Comparison of ENCODE assay signal across 10 mouse cellular contexts in genomic region chr5:130163670-130164069, GRCm38 (mm10). TPM values are rescaled to one million over a fixed set of nuclear protein-coding genes. Genes with fewer than 3 reads are reported as not detected.
DNase-seq lines count a peak whose midpoint lies in the region; ATAC-seq and TF ChIP-seq lines count a peak whose summit lies in the region.
"Had no signal": no experiment of that assay in that cellular context is flagged by ENCODE, and none has a peak within 500 bp of the region (broad histone marks: within the 10 kb centered on the region; RNA-seq: fewer than 3 reads in every experiment).

No protein-coding gene starts in this region.

- no peaks in the 10 kb centered on the region for H3K27me3 ChIP-seq in kidney, embryonic 14.5 days (ENCODE audit: control insufficient read depth, insufficient read depth, low read length)
- no peaks in the 10 kb centered on the region for H3K27me3 ChIP-seq in thymus, adult 2 months (ENCODE audit: control insufficient read depth, insufficient read depth, low read length)
- H3K27me3 ChIP-seq: embryonic facial prominence, embryonic 13.5 days had no signal

- WGBS in kidney, embryonic 14.5 days, result 3% methylated on average over 7 of the region's 7 CpGs
- WGBS in thymus, adult 2 months, result 4% methylated on average over 7 of the region's 7 CpGs

- no peak for TF ChIP-seq POLR2A in brain, embryonic 14.5 days (IDR thresholded peaks at IDR 0.05; ENCODE audit: borderline replicate concordance, extremely low read depth, insufficient read depth, insufficient read length, poor library complexity, severe bottlenecking)
- TF ChIP-seq POLR2A in thymus, adult 2 months (IDR thresholded peaks at IDR 0.05; ENCODE audit: control insufficient read depth, extremely low read depth, insufficient read depth, low read length, poor library complexity), result no peak

- no peak overlapping the region for H3K27ac ChIP-seq in kidney, embryonic 14.5 days (ENCODE audit: low read depth, low read length)
- H3K27ac ChIP-seq in thymus, adult 2 months (ENCODE audit: control insufficient read depth, insufficient read depth, low read length), result no peak overlapping the region
- H3K27ac ChIP-seq: embryonic facial prominence, embryonic 13.5 days had no signal

- H3K4me2 ChIP-seq in kidney, embryonic 14.5 days (replicated peaks; ENCODE audit: low read depth, low read length), result no peak overlapping the region
- H3K4me2 ChIP-seq: embryonic facial prominence, embryonic 13.5 days had no signal

- no peak overlapping the region for H3K4me3 ChIP-seq in kidney, embryonic 14.5 days (ENCODE audit: low read length)
- H3K4me3 ChIP-seq in thymus, adult 2 months (ENCODE audit: control insufficient read depth, insufficient read depth, low read length), result no peak overlapping the region
- H3K4me3 ChIP-seq: embryonic facial prominence, embryonic 13.5 days; myocyte had no signal

- DNase-seq in kidney, adult 18-20 months, result peak; percentile 84
- peak; percentile 73 for DNase-seq in brain, embryonic 14.5 days (ENCODE audit: low read depth)
- peak; percentile 58 to 86 for DNase-seq in kidney, adult 8-10 months
- peak; percentile 91 for DNase-seq in liver
- DNase-seq in ovary, postnatal 10 days (ENCODE audit: low spot score), result peak; percentile 40
- peak; percentile 77 for DNase-seq in thymus, adult 2 months

- H3K4me1 ChIP-seq in kidney, embryonic 14.5 days (ENCODE audit: control insufficient read depth, insufficient read depth, low read length), result no peaks in the 10 kb centered on the region
- no peaks in the 10 kb centered on the region for H3K4me1 ChIP-seq in thymus, adult 2 months (replicated peaks; ENCODE audit: control insufficient read depth, insufficient read depth, low read length)
- H3K4me1 ChIP-seq: embryonic facial prominence, embryonic 13.5 days had no signal

- H3K9me3 ChIP-seq in kidney, embryonic 14.5 days (ENCODE audit: control insufficient read depth, low read length), result no peaks in the 10 kb centered on the region
- H3K9me3 ChIP-seq: embryonic facial prominence, embryonic 13.5 days had no signal

- H3K9ac ChIP-seq in kidney, embryonic 14.5 days (ENCODE audit: low read depth, low read length), result no peak overlapping the region
- H3K9ac ChIP-seq: embryonic facial prominence, embryonic 13.5 days had no signal

- H3K36me3 ChIP-seq in kidney, embryonic 14.5 days (ENCODE audit: control insufficient read depth, insufficient read depth, low read length), result no peaks in the 10 kb centered on the region
- no peaks in the 10 kb centered on the region for H3K36me3 ChIP-seq in thymus, adult 2 months (ENCODE audit: control insufficient read depth, insufficient read depth, low read length)
- H3K36me3 ChIP-seq: embryonic facial prominence, embryonic 13.5 days had no signal

- ATAC-seq in kidney, embryonic 14.5 days (ENCODE audit: low FRiP score, low TSS enrichment), result no peak
- peak; percentile 50; the same call in 1 of the 2 replicates for ATAC-seq in frontal cortex, adult (ENCODE audit: low TSS enrichment)

- peak; percentile 71 for TF ChIP-seq CTCF in brain, embryonic 14.5 days (IDR thresholded peaks at IDR 0.05; ENCODE audit: borderline replicate concordance, extremely low read depth, insufficient read depth, insufficient read length)
- no peak for TF ChIP-seq CTCF in thymus, adult 2 months (IDR thresholded peaks at IDR 0.05; ENCODE audit: borderline replicate concordance, control insufficient read depth, extremely low read depth, insufficient read depth, low read length, poor library complexity)

RNA-seq across cellular contexts. Expression of gene Rabgef1, which starts 7.9 kb away (rescaled TPM):
- polyA plus RNA-seq in kidney, embryonic 14.5 days (2014; fragmentation: Nextera tagmentation; extraction: Ambion mirVana), result 21.0 and 26.7 TPM in 2 replicates
- 32.2 and 34.5 TPM in 2 replicates for polyA plus RNA-seq in brain, embryonic 14.5 days (2012; rRNA removed)
- 19.7 and 21.0 TPM in 2 replicates for polyA plus RNA-seq in thymus, adult 2 months (2012; rRNA removed)

RNA-seq across cellular contexts. Expression of gene Kctd7, which starts 19.0 kb away (rescaled TPM):
- 2.2 and 4.3 TPM in 2 replicates for polyA plus RNA-seq in kidney, embryonic 14.5 days (2014; fragmentation: Nextera tagmentation; extraction: Ambion mirVana)
- 11.7 and 12.4 TPM in 2 replicates for polyA plus RNA-seq in brain, embryonic 14.5 days (2012; rRNA removed)
- 6.9 and 7.9 TPM in 2 replicates for polyA plus RNA-seq in thymus, adult 2 months (2012; rRNA removed)

RNA-seq across cellular contexts. Expression of gene Tmem248, which starts 53.2 kb away (rescaled TPM):
- 42.2 and 45.9 TPM in 2 replicates for polyA plus RNA-seq in kidney, embryonic 14.5 days (2014; fragmentation: Nextera tagmentation; extraction: Ambion mirVana)
- 24.6 and 30.4 TPM in 2 replicates for polyA plus RNA-seq in brain, embryonic 14.5 days (2012; rRNA removed)
- 31.8 and 44.4 TPM in 2 replicates for polyA plus RNA-seq in thymus, adult 2 months (2012; rRNA removed)

Comparison
In these comparisons a context has a peak if more than half of its experiments do, and no peak if none do; other contexts are left out.
1. DNase-seq: peak in every context shown above with its lines; median percentile 91 in liver; 84 in kidney, adult 18-20 months; 77 in thymus, adult 2 months; 73 in brain, embryonic 14.5 days; 72 in kidney, adult 8-10 months; 40 in ovary, postnatal 10 days.